Mouse (Mus musculus) megakaryocyte, embryonic 14.5 days (primary cell): ENCODE measurements around the gene Esp8. TPM values are rescaled to one million over a fixed set of nuclear protein-coding genes. Genes with fewer than 3 reads are reported as not detected.
"Not testable (repeated sequence)": the region's sequence is repeated elsewhere in the genome, so short reads cannot be mapped to it uniquely, and the experiment has no call there.

ENCODE experiments used
- H3K27me3 ChIP-seq: replicated peaks from 2 replicates; pipeline ENCODE3; 2012; ENCODE audit warnings: inconsistent platforms
- H3K36me3 ChIP-seq: replicated peaks from 2 replicates; pipeline ENCODE3; 2012; ENCODE audit warnings: low read length, inconsistent platforms, mixed read lengths
- H3K4me1 ChIP-seq: 2 replicates; pipeline ENCODE4 v1.6.1; 2012; ENCODE audit warnings: inconsistent platforms
- H3K4me3 ChIP-seq: replicated peaks from 2 replicates; pipeline ENCODE3; 2012; ENCODE audit warnings: moderate library complexity, mild to moderate bottlenecking, inconsistent platforms
- H3K9me3 ChIP-seq: 2 replicates; pipeline ENCODE4 v1.6.1; 2012; ENCODE audit warnings: inconsistent platforms
- FLI1 ChIP-seq: IDR thresholded peaks from 2 replicates; pipeline ENCODE4 v1.6.1; 2012; ENCODE audit warnings: low read length, inconsistent platforms, mixed read lengths
- GATA1 ChIP-seq: IDR thresholded peaks from 3 replicates; pipeline ENCODE4 v1.6.1; 2012; ENCODE audit warnings: mixed read lengths, low read length, inconsistent platforms, borderline replicate concordance
- polyA plus RNA-seq: library from polyadenylated mRNA; stranded (reverse); fragments of >175 nt; gene quantifications from 2 replicates; pipeline ENCODE4 v1.2.3, GENCODE M21; 2012; ENCODE audit warnings: low replicate concordance; ENCODE audit not compliant: insufficient read depth

Esp8 gene
- not detected in 2 replicates for polyA plus RNA-seq

GRCm38 (mm10) chr17:40519818-40520217, at the start of gene Esp8:
TSS of gene Esp8 (plus strand) at chr17:40520022.
- H3K36me3 ChIP-seq: no peaks in the 10 kb centered on the region
- TF ChIP-seq GATA1: no peak
- TF ChIP-seq FLI1: no peak
- H3K9me3 ChIP-seq: peaks cover 7% of the 10 kb centered on the region; the same call in 1 of the 2 replicates
- H3K4me3 ChIP-seq: no peak within 1 kb of the TSS
- no peaks in the 10 kb centered on the region for H3K4me1 ChIP-seq
- no peaks in the 10 kb centered on the region for H3K27me3 ChIP-seq

GRCm38 (mm10) chr17:40483566-40483965, 36.3 kb upstream of the Esp8 start:
- H3K27me3 ChIP-seq, H3K9me3 ChIP-seq, H3K36me3 ChIP-seq, H3K4me1 ChIP-seq, H3K4me3 ChIP-seq: not testable (repeated sequence)

DNA sequence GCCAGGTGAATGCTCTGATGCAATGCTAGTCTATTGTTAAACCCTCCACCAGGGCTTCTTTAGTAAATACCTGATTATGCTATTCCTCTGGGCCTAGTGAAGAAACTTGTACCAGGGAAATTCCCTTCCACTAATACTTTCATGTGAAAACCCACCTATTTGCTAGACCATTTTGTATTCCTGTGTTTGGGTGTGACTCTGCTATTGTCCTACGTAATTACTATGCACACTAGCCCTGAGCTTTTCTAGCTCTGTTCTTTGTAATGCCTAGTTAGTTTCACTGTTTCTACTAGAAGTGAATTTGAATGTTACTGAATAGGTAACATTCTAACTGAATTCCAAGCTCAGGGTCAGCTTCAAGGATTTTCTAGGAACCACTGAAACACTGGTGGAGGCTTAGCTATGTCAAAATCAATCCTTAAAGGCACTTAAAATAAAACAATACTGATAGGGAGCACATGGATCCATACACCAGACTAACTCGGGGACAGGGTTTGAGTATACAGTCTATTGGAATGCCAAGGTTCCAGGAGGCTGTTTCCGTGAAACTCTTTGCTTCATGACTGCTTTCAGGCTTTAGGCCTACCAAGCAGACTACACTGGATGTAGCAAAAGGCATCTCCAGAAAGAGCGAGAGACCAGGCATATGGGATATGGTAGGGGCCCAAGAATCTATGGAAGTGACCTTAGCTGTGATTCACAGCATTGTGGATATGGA, 24.2 kb upstream of the Esp8 start:
- H3K9me3 ChIP-seq, H3K4me3 ChIP-seq, H3K36me3 ChIP-seq, H3K27me3 ChIP-seq, H3K4me1 ChIP-seq: not testable (repeated sequence)

GRCm38 (mm10) chr17:40529813-40530212, 10.0 kb downstream of the Esp8 start:
- Histone ChIP-seq H3K27me3 (no peaks in the 10 kb centered on the region), H3K4me1 (no peaks in the 10 kb centered on the region), H3K4me3 (no peak overlapping the region), H3K9me3 (peaks cover 10% of the 10 kb centered on the region; the same call in 1 of the 2 replicates), H3K36me3 (no peaks in the 10 kb centered on the region)
- no peak for TF ChIP-seq FLI1
- no peak for TF ChIP-seq GATA1

DNA sequence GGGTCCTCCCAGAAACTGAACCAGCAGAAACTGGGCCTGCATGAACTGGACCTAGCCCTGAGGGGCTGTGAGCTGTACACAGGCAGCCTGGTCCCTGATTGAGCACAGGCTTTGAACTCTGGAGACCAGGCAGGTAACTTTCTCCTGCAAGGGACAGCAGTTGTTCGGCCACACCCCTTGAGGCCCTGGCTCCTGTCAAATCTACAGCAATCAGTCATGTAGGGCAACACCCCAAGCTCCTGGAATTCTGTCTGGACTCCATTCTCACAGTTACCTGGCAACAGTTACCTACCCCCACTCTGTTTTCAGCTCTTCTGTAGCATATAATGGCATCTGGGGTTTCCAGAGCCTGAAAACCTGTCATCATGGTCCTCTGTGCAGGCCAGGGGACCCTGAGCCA, 11.3 kb downstream of the Esp8 start:
- Histone ChIP-seq H3K27me3 (no peaks in the 10 kb centered on the region), H3K36me3 (no peaks in the 10 kb centered on the region), H3K9me3 (peaks cover 10% of the 10 kb centered on the region; the same call in 1 of the 2 replicates), H3K4me1 (no peaks in the 10 kb centered on the region), H3K4me3 (no peak overlapping the region)
- no peak for TF ChIP-seq GATA1
- TF ChIP-seq FLI1: no peak

GRCm38 (mm10) chr17:40547005-40547404, 27.2 kb downstream of the Esp8 start:
- H3K36me3 ChIP-seq, H3K9me3 ChIP-seq, H3K4me3 ChIP-seq, H3K4me1 ChIP-seq, H3K27me3 ChIP-seq: not testable (repeated sequence)

GRCm38 (mm10) chr17:40553470-40553869, 33.6 kb downstream of the Esp8 start:
- TF ChIP-seq FLI1: no peak
- no peak for TF ChIP-seq GATA1
- no peaks in the 10 kb centered on the region for H3K27me3 ChIP-seq
- H3K4me1 ChIP-seq: no peaks in the 10 kb centered on the region
- H3K4me3 ChIP-seq: no peak overlapping the region
- H3K9me3 ChIP-seq: 0 out of 2 replicates have a peak, but pooled peaks cover 3% of the 10 kb centered on the region
- H3K36me3 ChIP-seq: no peaks in the 10 kb centered on the region

- H3K4me1 ChIP-seq: no peaks in the 10 kb centered on the region
- no peak within 1 kb of the TSS for H3K4me3 ChIP-seq
- TF ChIP-seq FLI1: no peak
- no peak for TF ChIP-seq GATA1
- no peaks in the 10 kb centered on the region for H3K9me3 ChIP-seq
- H3K27me3 ChIP-seq: no peaks in the 10 kb centered on the region
- no peaks in the 10 kb centered on the region for H3K36me3 ChIP-seq
Measured at GRCm38 (mm10) chr17:40561207-40561606, 41.4 kb downstream of the Esp8 start, which contains the start of gene Esp6. TSS of gene Esp6 (plus strand) at chr17:40561507.

Other genes starting within 250 kb of the Esp8 start
- not detected in 2 replicates for gene Crisp1, start 200.8 kb upstream of the Esp8 start, polyA plus RNA-seq
- not detected in 2 replicates for gene Esp6, start 41.5 kb downstream of the Esp8 start, polyA plus RNA-seq
- gene Esp4, start 78.6 kb downstream of the Esp8 start, polyA plus RNA-seq: not detected in 2 replicates
- gene Esp3, start 112.1 kb downstream of the Esp8 start, polyA plus RNA-seq: not detected in 2 replicates
- not detected in 2 replicates for gene Esp1, start 207.1 kb downstream of the Esp8 start, polyA plus RNA-seq